In genomic region chr3:101803764-101804163, GRCm38 (mm10) we compare ENCODE assay signal across 19 mouse cellular contexts. TPM values are rescaled to one million over a fixed set of nuclear protein-coding genes. Genes with fewer than 3 reads are reported as not detected.
DNase-seq lines count a peak whose midpoint lies in the region; ATAC-seq lines count a peak whose summit lies in the region.
"Had no signal": no experiment of that assay in that cellular context is flagged by ENCODE, and none has a peak within 500 bp of the region (broad histone marks: within the 10 kb centered on the region; RNA-seq: fewer than 3 reads in every experiment).

No protein-coding gene starts in this region.

- H3K27ac ChIP-seq in embryonic facial prominence, embryonic 14.5 days (replicated peaks; ENCODE audit: low read depth, low read length) = no peak overlapping the region
- H3K27ac ChIP-seq in embryonic facial prominence, embryonic 10.5 days (replicated peaks) = no peak overlapping the region
- H3K27ac ChIP-seq: forebrain, embryonic 15.5 days; hindbrain, embryonic 10.5 days had no signal

- H3K4me1 ChIP-seq in embryonic facial prominence, embryonic 14.5 days (ENCODE audit: control insufficient read depth, insufficient read depth, low read length) = peaks cover 11% of the 10 kb centered on the region
- H3K4me1 ChIP-seq in embryonic facial prominence, embryonic 10.5 days = peaks cover 66% of the 10 kb centered on the region

- no peaks in the 10 kb centered on the region for H3K27me3 ChIP-seq in embryonic facial prominence, embryonic 14.5 days (replicated peaks; ENCODE audit: control insufficient read depth, insufficient read depth, low read length)
- H3K27me3 ChIP-seq in embryonic facial prominence, embryonic 10.5 days (replicated peaks; ENCODE audit: low read depth, poor library complexity, severe bottlenecking) = peaks cover 36% of the 10 kb centered on the region
- H3K27me3 ChIP-seq: forebrain, embryonic 15.5 days; Patski had no signal

- H3K9me3 ChIP-seq in embryonic facial prominence, embryonic 14.5 days (ENCODE audit: control insufficient read depth, low read length) = no peaks in the 10 kb centered on the region
- H3K9me3 ChIP-seq in embryonic facial prominence, embryonic 10.5 days = no peaks in the 10 kb centered on the region
- H3K9me3 ChIP-seq: forebrain, embryonic 15.5 days; hindbrain, embryonic 10.5 days had no signal

- no peaks in the 10 kb centered on the region for H3K36me3 ChIP-seq in embryonic facial prominence, embryonic 14.5 days (ENCODE audit: control insufficient read depth, insufficient read depth, low read length)
- no peaks in the 10 kb centered on the region for H3K36me3 ChIP-seq in embryonic facial prominence, embryonic 10.5 days (replicated peaks)
- H3K36me3 ChIP-seq: forebrain, embryonic 15.5 days; hindbrain, embryonic 10.5 days had no signal

- no peak overlapping the region for H3K9ac ChIP-seq in embryonic facial prominence, embryonic 14.5 days (ENCODE audit: low read depth, low read length)
- H3K9ac ChIP-seq: forebrain, embryonic 15.5 days; liver, postnatal 0 days had no signal

- H3K4me3 ChIP-seq in embryonic facial prominence, embryonic 14.5 days (ENCODE audit: low read depth, low read length) = no peak overlapping the region
- H3K4me3 ChIP-seq in embryonic facial prominence, embryonic 10.5 days = no peak overlapping the region
- H3K4me3 ChIP-seq: forebrain, embryonic 15.5 days; hindbrain, embryonic 10.5 days had no signal

- no peak overlapping the region for H3K4me2 ChIP-seq in embryonic facial prominence, embryonic 14.5 days (ENCODE audit: low read depth, low read length)
- H3K4me2 ChIP-seq: forebrain, embryonic 15.5 days had no signal

- 68% methylated on average over 6 of the region's 6 CpGs for WGBS in embryonic facial prominence, embryonic 14.5 days
- 72% methylated on average over 6 of the region's 6 CpGs for WGBS in embryonic facial prominence, embryonic 10.5 days

- intact Hi-C loops in heart, postnatal 10 days (cut with DNase I) = loop anchor here (2.0 kb wide), 1 partner anchor 199 kb away; the partner anchor contains the start of gene Atp1a1

- peak; percentile 64 for DNase-seq in embryonic facial prominence, embryonic 14.5 days (ENCODE audit: low spot score)
- DNase-seq in embryonic facial prominence, embryonic 10.5 days (ENCODE audit: low spot score) = no peak
- DNase-seq in thymus, postnatal 4 days = peak; percentile 22
- DNase-seq in thymus, postnatal 25 days = no peak
- DNase-seq in heart, postnatal 10 days = peak; percentile 52 to 59
- DNase-seq in gastrocnemius, postnatal 10 days = no peak
- no peak for DNase-seq in adrenal gland, postnatal 25 days
- no peak for DNase-seq in left cerebral cortex, adult 8-10 months (ENCODE audit: low spot score in 2 of 2)
- DNase-seq: cerebellum, adult 11 months; cerebellum, postnatal 14 days; embryo, embryonic 11 days; kidney, adult 9 months; liver had no signal

- ATAC-seq in embryonic facial prominence, embryonic 14.5 days (ENCODE audit: low read depth) = peak; percentile 31; the same call in 1 of the 2 replicates
- ATAC-seq: forebrain, embryonic 15.5 days; Patski had no signal

RNA-seq across cellular contexts. Expression of gene Mab21l3, which starts 45.0 kb away (rescaled TPM):
- polyA plus RNA-seq in embryonic facial prominence, embryonic 14.5 days (2014; fragmentation: Nextera tagmentation; extraction: Ambion mirVana) = 0.68 and 0.83 TPM in 2 replicates
- 0.67 and 0.85 TPM in 2 replicates for polyA plus RNA-seq in embryonic facial prominence, embryonic 10.5 days (2016; fragmentation: Nextera tagmentation; extraction: Ambion mirVana)
- under 1 TPM in 1 of 2 experiments, not detected in 1; 0.12 TPM for total RNA-seq in heart, postnatal 10 days (2021)
- total RNA-seq in gastrocnemius, postnatal 10 days (2021) = under 1 TPM in 1 of 2 experiments, not detected in 1; 0.09 TPM
- 0.21 and 0.43 TPM in 2 replicates for total RNA-seq in adrenal gland, postnatal 25 days (2021)
- under 1 TPM; 0.11 to 0.51 (median 0.27) TPM for total RNA-seq in left cerebral cortex, adult 8-10 months (2022)
- total RNA-seq: gastrocnemius, adult 8-10 months had no signal
- polyA plus RNA-seq: liver, postnatal 0 days; midbrain, postnatal 0 days had no signal

Comparison
In these comparisons a context has a peak if more than half of its experiments do, and no peak if none do; other contexts are left out.
1. DNase-seq: peak in embryonic facial prominence, embryonic 14.5 days (single experiment), thymus, postnatal 4 days (single experiment) and heart, postnatal 10 days (2 of 2); none in embryonic facial prominence, embryonic 10.5 days (single experiment), thymus, postnatal 25 days (single experiment), gastrocnemius, postnatal 10 days (single experiment), adrenal gland, postnatal 25 days (single experiment) and left cerebral cortex, adult 8-10 months (0 of 2).